Mouse (Mus musculus): ENCODE measurements at regions not wholly inside any gene's neighbourhood (a gene's known extent, or its start where the extent isn't known, plus 50 kb on each side); places are given as distances from the start of the nearest gene placed in this dataset.

DNA sequence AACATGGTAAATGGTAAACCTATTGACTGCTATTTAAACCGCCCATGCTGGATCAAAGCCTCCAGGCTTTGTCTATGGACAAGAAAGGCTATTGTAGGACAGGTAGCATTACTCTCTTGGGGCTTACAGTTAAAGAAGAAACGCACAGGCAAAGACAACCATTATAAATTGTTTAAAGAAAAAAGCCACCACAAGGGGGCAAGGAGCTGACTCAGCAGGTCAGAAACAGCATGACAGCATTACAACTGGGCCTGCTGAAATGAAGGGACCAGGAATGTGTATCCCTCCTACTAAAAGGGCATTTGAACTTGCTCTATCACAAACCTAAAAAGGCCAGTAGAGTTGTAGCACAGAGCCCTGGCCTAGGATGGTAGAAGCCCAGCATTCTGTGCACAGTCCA is 314.3 kb downstream of the Adgrl2 start:
- no peak for ATAC-seq (replicated peaks; ENCODE audit: insufficient number of reproducible peaks, low FRiP score, low TSS enrichment, poor library complexity, severe bottlenecking)

- ATAC-seq (replicated peaks; ENCODE audit: insufficient number of reproducible peaks, low FRiP score, low TSS enrichment, poor library complexity, severe bottlenecking), result no peak
Observed at GRCm38 (mm10) chr3:148662888-148663477, 327.4 kb downstream of the Adgrl2 start.

DNA sequence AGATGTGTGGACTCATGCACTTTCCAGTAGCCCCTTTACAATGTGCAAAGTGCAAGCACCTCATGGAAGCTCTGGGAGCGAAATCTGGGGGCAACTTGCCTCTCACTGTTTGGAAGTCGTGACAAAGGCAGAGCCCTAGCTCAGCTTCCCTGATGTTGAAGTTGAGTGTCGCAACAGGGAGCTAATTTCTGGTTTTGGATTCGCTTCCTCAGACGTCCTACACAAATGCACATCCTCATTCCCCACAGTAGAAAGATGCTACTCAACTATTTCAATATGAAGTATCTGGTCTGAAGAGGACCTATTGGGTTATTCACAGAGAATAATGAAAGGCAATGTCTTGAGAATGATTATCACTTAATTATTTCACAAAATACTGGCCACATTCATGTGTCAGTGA is 331.3 kb downstream of the Adgrl2 start:
- no peak for ATAC-seq (replicated peaks; ENCODE audit: insufficient number of reproducible peaks, low FRiP score, low TSS enrichment, poor library complexity, severe bottlenecking)

DNA sequence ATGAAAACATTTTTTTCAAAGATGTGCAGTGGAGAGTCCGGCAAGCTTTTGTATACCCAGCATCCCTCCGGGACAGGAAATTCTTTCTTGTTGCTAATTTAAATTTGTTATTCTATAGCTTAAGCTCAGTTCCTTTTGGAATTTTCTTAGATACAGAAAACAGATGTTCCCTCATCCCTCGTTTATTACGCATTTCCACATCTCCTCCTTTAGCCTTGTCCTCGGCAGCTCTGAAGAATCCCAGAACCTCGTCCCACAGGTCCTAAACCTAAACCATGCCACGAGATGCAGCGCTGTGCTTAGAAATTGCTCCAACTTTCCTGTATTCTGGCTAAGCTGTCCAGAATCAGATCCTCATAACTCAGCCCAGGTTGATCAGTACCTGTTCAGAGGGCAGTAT is 332.0 kb downstream of the Adgrl2 start:
- no peak for ATAC-seq (replicated peaks; ENCODE audit: insufficient number of reproducible peaks, low FRiP score, low TSS enrichment, poor library complexity, severe bottlenecking)

GRCm38 (mm10) chr3:148656187-148656586 is 334.2 kb downstream of the Adgrl2 start:
- no peak for ATAC-seq (replicated peaks; ENCODE audit: insufficient number of reproducible peaks, low FRiP score, low TSS enrichment, poor library complexity, severe bottlenecking)

- ATAC-seq (replicated peaks; ENCODE audit: insufficient number of reproducible peaks, low FRiP score, low TSS enrichment, poor library complexity, severe bottlenecking), result no peak
Observed at GRCm38 (mm10) chr3:148650241-148650640, 340.1 kb downstream of the Adgrl2 start.

- ATAC-seq (replicated peaks; ENCODE audit: insufficient number of reproducible peaks, low FRiP score, low TSS enrichment, poor library complexity, severe bottlenecking), result no peak
Observed at GRCm38 (mm10) chr3:148644924-148645323, 345.4 kb downstream of the Adgrl2 start.

- no peak for ATAC-seq (replicated peaks; ENCODE audit: insufficient number of reproducible peaks, low FRiP score, low TSS enrichment, poor library complexity, severe bottlenecking)
Observed at GRCm38 (mm10) chr3:148641581-148641980, 348.8 kb downstream of the Adgrl2 start.

DNA sequence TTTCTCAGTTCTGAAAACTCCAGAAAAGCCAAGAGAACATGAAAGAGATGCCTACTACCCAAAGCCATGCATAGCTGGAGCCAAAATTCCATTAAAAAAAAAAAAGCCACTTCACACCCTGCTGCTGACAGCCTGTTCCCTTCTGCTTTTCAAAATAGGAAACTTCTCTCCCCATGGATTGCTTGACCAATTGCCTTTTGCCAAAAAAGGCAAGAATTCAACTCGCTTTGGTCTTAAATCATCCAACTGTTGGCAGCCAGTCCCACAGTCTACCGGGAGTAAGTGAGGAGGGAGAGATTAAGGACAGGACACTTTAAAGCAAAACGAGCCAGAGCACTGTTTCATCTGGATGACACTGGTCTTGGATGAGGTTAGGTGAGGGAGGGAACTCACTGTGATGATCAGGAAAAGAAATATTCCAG is 349.7 kb downstream of the Adgrl2 start:
- no peak for ATAC-seq (replicated peaks; ENCODE audit: insufficient number of reproducible peaks, low FRiP score, low TSS enrichment, poor library complexity, severe bottlenecking)

DNA sequence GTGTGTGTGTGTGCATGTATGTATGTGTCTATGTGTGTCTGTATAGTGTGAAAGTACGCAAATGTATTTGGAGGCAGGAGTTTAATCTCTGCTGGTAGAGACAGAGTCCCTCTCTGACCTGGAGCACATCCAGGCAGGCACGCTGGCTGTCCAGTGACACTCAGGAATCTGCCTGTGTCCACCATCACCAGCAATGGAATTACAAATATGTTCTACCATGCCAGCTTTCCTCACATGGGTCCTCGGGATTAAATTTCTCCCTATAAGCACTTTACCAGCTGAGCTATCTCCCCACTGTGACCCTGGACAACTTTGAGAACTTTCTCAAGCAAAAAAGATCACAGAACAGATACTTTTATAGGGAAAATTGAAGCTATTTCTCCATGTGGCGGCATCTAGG is 355.3 kb downstream of the Adgrl2 start:
- ATAC-seq (replicated peaks; ENCODE audit: insufficient number of reproducible peaks, low FRiP score, low TSS enrichment, poor library complexity, severe bottlenecking), result no peak

DNA sequence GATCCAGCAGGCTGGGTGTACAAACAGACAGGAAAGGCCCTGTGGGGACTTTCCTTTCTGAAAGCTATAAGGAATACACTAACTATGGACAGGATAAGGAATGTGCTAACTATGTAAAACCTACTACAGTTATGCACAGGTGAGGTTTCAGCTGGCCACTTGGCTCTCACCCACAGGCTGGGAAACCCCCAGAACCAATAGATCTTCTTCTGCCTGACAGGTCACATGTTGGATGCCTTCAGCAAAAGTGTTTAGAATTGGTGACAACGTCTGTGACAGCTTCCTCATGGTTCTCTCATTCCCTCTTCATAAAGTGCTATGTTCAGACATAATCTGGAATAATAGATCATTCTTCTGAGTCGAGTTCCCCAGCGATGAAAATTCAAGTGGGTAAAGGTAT is 356.0 kb downstream of the Adgrl2 start:
- ATAC-seq (replicated peaks; ENCODE audit: insufficient number of reproducible peaks, low FRiP score, low TSS enrichment, poor library complexity, severe bottlenecking), result no peak

GRCm38 (mm10) chr3:148633291-148633690 is 357.1 kb downstream of the Adgrl2 start:
- ATAC-seq (replicated peaks; ENCODE audit: insufficient number of reproducible peaks, low FRiP score, low TSS enrichment, poor library complexity, severe bottlenecking), result no peak

GRCm38 (mm10) chr3:148632449-148632848 is 357.9 kb downstream of the Adgrl2 start:
- ATAC-seq (replicated peaks; ENCODE audit: insufficient number of reproducible peaks, low FRiP score, low TSS enrichment, poor library complexity, severe bottlenecking), result no peak

DNA sequence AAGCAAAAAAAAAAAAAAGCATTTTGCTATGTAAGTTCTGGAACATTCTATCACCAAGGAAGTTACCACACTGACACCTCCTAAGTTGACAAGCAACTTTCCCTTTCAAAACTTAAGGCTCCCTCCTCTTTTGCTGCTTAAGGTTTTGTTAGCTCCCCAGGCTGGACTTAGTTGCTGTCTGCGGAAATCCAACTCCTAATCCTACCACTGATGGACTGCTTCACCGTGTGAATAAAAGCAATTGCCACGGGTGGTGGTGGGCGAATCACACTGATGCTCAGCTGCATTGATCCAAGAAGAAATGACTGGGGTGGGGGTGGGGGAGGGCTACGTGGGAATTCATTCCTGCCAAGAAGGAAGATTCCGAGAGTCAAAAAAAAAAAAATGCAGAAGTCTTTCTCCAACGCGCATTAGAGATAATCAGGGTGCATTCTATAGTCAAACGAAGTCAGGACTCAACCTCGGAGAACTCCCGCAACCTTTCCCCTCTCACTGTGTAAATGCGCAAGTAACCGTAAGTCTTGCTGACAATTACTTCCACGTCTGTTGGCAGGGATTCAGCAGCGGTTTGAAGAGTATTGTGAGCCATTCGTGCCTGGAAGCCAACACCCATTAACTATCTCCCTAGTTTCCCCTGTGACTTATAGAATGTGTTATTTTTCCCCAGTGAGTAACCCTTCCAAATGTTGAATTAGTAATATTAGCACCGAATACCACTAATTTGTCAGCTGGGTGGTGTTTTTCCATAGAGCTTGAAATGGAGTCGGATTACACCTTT is 358.8 kb downstream of the Adgrl2 start:
- ATAC-seq (replicated peaks; ENCODE audit: insufficient number of reproducible peaks, low FRiP score, low TSS enrichment, poor library complexity, severe bottlenecking), result no peak

DNA sequence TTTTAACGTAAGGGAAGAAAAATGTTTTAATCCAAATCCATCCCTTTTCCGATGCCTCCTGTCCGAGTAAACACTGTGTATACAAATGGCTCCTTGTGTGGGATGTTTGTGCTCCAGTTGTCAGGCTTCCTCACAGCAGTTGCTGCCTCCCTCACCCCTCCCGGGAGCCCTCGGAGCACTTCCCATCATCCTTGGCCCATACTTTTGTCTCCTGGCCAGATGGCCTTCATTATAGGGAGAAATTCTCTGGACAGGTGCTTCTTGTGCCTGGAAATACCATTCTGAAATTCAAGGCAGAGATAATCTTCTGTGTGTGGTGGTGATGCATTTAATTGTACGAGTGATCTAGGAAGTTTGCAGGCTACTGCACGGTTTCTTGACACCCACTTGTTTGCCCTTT is 359.5 kb downstream of the Adgrl2 start:
- no peak for ATAC-seq (replicated peaks; ENCODE audit: insufficient number of reproducible peaks, low FRiP score, low TSS enrichment, poor library complexity, severe bottlenecking)

DNA sequence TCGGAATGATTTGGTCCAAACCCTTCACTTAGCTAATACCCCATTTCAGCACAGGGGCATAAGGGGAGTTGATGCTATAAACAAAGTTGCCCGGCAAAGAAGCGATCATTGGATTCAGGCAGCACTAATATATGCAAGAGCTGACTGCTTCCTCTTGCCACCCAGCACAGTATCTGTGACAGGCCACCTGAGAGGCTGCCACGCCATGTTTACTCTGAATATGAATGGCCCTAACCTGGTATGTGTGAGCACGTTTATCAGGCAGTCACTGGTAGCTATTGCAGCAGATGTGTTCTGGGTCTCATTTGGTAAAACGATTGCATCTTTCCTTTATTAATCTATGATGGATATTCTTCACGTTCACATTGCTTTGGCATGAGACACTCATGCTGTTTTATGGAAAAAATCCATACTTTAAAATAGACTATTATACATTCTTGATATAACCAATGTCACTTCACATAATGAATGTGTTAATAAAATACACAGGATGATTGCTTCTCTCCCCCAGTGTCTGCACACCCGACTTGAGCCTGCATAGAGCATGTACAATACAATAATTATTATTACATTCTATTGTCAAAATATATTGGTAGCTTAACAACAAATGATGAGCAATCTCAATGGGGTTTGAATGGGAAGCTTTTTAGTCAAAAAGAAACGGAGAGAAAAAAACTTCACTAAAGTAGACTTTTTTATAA is 375.2 kb downstream of the Adgrl2 start:
- ATAC-seq (replicated peaks; ENCODE audit: insufficient number of reproducible peaks, low FRiP score, low TSS enrichment, poor library complexity, severe bottlenecking), result no peak

DNA sequence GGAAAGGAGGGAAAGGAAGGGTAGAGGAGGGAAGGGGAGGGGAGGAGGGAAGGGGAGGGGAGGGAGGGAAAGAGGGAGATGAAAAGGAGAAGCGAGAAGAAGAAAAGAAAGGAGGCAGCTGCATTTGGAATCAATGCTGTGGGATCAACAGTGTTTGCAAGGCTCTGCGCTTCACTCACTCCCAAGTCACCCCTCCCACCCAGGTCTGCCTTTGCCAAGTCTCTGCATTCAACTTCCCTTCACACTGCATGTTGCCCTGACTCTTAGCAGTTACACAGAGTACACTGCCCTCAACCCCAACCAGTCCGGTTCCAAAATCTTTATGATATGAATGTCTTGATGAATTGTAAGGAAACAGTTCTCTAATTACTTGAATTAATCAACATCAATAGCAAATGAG is 376.9 kb downstream of the Adgrl2 start:
- no peak for ATAC-seq (replicated peaks; ENCODE audit: insufficient number of reproducible peaks, low FRiP score, low TSS enrichment, poor library complexity, severe bottlenecking)

GRCm38 (mm10) chr3:148603276-148603675 is 387.1 kb downstream of the Adgrl2 start:
- ATAC-seq (replicated peaks; ENCODE audit: insufficient number of reproducible peaks, low FRiP score, low TSS enrichment, poor library complexity, severe bottlenecking), result no peak

- ATAC-seq (replicated peaks; ENCODE audit: insufficient number of reproducible peaks, low FRiP score, low TSS enrichment, poor library complexity, severe bottlenecking), result no peak
Observed at GRCm38 (mm10) chr3:148602730-148603255, 387.6 kb downstream of the Adgrl2 start.

GRCm38 (mm10) chr3:148595561-148595960 is 394.8 kb downstream of the Adgrl2 start:
- ATAC-seq (replicated peaks; ENCODE audit: insufficient number of reproducible peaks, low FRiP score, low TSS enrichment, poor library complexity, severe bottlenecking), result no peak

Data from monocyte, adult 5-6 weeks (primary cell).